Mouse (Mus musculus) CD4-positive, CD25-positive, alpha-beta regulatory T cell, adult 2 months (primary cell): ENCODE results near the gene Col27a1.

Experiments used
- DNase-seq: peaks from one replicate; pipeline ENCODE4 v3.0.0-alpha.2; 2012; ENCODE audit warnings: low read depth, low spot score

Gene Col27a1

DNA sequence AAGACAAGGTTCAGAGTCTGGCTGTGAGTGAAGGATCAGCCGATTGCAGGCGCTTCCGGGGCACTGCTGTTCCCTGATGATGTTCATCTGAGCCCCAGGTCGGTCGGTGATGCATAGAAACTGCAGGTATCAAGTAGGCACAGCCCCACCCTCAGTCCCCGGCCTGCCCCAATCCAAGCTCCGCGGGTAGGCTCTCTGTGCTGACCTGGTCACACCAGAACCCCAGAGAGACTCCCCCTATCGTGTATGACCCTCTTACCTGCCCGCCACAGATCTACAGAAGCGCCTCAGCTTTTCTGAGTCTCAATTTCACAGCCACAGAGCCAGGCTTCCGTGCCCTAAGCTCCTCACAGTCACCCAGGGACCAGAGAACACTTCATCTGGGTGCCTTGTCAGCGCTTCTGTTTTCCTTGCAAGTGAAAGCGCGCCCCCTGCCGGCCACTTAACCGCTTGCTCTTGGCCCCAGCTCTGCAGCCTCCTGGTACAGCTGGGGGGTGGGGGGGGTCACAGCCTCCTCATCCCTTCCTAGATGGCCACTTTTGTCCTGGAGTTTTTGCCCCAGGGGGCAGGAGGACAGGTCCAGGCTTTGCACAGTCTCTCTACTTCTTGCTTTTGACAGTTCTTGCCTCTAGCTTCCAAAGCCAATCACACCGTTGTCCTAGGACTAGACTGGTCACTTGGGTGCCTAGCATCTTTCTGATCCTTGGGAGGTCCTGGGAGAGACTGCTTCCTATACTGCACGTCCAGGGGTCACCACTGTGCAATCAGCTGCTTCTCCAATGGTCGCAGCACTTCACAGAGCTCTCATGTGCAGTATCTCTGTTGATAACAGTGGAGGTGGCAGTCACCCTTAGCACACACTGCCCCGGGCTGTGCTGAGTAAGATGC, 93.6 kb downstream of the Col27a1 start:
- peak; percentile 88 for DNase-seq

DNA sequence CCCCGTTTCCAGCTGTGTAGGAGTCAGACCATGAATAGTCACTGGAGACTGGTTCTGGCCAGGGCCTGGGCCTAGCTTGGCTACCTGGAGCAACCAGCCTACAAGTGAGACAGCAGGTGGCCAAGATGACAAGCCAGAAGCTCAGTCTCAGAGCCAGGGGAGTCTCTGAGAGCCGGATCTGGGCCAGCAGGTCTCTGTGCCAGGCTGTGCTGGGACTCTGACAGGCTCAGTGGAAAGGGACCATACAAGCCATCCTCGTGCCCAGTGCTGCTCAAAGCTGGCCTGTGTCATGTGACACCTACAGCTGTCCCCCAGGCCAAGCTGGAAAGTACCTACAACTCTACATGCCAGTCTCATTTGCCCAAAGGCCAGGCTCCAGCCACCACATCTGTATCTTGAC, 94.5 kb downstream of the Col27a1 start:
- DNase-seq = no peak

DNA sequence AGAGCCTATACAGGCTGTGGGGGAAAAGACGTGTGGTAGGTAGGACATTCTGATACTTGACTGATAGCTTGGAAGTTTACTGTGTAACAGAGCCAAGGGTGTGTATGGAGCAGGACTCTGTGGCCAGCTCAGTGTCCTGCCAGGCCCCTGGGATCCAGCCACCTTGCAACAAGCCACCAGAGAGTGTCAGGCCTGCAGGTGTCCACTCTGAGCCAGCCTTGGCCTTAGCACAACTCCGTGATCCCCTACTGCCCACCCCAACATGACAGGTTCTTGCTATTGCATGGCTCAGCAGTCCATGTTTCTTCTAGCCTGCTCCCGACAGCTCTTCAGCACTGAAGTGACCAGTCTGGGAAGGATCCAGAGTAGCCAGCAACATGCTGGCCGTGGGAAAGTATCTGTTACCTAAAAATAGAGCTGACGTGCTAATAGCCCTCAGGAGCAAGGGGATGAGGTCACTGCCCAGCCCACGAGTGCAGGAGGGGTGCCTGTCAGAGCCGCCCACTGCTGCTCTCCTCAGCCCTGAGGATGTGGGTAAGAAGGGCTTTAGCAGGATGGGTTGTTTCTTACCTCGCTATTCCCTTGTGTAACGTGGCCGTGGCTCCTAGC, 96.5 kb downstream of the Col27a1 start:
- DNase-seq = no peak

DNA sequence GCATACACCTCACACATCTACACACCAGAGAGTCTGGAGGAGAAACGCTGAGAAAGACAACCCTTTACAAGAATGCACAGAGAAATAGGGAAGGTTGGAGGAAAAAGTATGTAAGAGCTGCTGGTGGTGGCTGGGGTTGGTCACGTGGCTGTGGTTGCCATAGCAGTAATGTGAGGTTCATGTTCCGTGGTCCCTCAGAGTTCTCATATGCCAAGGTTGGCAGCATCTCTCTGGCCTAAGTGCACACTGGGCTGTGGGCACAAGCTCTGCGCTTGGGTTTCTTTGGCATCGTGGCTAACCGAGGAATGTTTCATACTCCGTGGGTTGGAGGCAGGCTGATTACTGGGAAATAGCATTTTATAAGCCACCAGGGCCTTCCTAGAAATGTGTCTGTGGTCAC, 97.6 kb downstream of the Col27a1 start:
- DNase-seq = no peak

DNA sequence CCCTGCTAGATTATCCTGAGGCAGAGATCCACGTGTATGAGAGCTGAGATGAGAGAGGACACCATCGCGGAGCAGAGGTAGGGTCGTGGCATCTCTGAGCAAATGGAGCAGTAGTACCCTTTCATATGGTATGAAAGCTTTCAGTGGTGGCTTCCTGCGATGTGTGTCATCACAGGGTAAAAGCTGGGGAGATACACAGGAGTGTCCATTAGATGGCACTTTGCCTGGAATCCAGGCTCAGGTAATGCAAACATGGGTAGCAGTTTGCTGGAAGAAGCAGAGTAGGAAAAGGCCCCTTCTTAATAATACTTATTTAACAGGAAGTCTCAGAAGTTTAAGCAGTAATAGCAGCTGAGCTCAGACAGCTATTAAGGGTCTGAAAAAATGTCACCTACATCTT, 100.3 kb downstream of the Col27a1 start:
- no peak for DNase-seq

DNA sequence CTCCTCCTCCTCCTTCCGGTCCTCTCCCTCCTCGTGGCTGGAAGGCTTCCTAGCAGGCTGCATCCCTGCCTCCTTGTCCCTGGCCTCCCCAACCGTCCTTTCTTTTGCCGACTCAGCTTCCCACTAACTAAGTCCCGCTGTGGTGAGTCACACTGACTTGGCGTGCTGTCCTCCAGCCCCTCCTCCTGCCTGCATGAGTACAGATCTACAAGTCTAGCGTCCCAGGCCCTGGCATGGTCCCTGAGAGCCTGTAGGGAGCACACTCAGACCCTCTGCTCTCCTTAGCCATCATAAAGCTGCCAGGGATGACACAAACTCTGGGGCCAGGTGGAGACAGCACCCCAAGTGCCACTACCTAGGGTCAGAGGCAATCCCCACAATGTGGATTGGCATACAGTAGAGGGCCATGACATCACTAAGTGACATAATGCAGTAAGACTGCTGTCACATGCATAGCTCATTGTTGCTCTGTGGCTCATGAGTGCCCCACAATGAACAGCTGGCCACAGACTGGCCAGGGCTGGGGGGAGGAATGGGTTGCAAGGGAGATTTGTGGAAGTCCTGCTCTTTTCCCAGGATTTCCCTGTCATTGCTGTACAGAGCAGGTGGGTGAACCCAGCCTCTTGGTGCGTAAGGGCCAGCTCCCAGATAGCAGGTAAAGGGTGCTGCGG, 102.4 kb downstream of the Col27a1 start:
- DNase-seq = no peak

DNA sequence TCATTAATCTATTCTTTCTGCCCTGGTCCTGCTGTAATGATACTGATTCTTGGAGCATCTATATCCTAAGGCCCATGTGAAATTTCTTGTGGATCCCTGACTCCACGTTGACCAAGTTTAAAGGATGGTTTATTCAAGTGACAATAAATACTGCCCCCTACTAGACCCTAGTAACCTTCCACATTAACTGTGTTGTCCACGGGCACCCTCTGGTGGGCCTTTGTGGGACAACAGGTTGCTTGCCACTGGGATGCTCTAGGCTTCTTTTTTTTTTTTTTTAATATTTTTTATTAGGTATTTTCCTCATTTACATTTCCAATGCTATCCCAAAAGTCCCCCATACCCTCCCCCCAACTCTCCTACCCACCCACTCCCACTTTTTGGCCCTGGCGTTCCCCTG, 105.8 kb downstream of the Col27a1 start:
- peak; percentile 57 for DNase-seq

DNA sequence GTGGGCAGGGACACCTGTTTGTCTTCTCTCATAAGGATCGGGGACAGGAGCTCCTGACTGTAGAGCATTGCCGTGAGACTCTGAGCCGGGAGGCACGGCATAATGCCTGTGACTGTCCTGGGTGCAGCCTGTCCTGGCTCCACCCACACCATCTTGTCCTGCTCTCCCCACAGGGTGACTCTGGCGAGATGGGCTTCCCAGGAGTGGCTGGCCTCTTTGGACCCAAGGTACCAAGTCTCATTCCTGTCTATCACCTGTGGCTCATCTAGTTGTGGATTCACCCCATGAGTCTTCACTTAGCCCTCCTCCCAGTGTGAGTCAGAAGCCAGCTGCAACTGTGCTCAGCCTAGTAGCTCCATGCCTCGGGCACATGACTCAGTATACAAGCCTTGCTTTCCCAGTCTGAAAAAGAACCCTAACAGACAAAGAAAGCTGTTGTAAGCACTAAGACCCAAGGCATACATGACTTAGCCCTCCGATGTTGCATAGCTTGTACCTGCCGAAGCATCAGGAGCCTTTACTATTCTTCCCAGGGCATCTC, 109.5 kb downstream of the Col27a1 start:
- no peak for DNase-seq

DNA sequence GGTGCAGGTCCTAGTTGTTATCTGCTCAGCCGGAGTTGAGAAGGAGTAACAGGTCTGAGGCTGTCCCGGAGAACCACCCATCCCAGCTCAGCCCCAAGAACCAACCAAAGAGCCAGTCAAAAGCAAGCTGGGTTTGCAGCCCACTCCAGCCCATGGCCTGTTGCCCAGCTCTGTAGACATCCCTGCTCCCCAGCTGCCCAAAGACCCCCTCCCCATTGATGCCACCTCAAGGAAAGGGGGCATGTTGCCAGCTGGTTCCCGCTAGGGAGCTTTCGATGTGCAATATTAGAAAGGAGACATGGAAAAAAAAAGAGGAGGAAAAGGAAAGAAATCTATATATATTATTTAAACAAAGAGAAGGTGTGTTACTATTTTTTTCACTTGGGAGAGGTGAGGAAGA, 119.6 kb downstream of the Col27a1 start:
- DNase-seq = no peak

DNA sequence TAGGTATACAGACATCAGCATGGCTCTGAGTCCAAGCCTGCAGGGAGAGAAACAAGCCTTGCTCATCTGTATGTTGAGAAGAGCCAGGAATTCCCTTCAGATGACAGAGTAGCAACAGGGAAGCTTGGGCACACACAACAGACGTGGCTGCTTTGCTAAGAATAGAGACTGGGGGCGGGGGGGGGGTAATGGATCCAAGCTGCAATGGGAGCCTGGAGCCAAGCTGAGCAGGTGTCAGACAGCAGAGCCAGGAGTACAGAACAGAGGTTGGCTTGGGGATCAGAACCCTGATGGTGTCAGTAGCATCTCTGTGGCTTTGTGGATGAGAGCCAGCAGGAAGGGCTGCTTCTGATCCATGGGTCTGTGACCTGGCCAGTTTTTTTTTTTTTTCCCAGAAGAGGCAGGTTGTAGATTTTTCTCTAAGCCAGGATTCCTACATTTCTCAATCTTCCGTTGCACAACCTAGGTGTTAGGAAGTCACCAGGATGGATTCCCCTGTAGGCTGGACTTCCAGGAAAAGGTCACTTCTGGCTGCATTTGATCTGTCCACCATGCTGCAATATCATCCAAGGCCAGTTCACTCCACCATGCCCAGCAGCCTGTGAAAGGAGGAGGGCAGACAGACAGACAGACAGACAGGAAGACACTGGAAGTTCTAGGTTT, 124.7 kb downstream of the Col27a1 start:
- DNase-seq = no peak

DNA sequence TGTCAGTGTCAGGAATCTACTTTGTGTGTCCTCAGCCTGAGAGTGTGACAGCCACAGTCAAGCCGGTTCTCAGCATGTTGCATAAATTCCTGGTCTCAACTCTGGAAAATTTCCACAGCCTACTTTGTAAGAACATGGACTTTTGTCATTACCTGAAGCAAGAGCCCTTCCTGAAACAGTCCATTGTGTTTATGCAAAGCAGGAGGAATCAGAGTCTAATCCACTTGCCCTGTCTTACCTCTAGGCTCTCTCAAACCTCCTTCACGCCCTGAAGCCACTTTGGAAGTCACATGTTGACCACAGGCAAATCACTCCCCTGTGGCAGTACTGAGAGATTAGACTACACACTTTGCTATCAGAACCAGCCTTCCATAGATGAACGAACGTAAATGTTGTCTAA, 128.7 kb downstream of the Col27a1 start:
- DNase-seq = no peak

DNA sequence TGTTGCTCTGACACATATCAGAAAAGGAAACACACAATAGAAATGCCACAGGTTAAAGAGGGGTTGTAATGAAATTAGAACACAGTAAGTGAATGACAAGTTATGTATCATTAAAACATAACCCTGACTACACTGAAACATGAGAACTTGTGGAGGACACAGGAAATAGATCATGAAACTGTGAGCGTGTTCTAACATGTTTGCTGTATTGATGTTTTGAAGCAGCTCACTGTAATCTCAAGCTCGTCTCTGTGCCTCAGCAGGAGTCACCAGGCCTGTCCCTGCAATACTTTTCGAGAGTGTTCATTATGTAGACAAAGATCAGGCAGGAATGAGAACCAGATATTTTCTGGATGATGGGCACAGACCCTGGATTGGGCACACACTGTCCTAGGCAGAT, 129.8 kb downstream of the Col27a1 start:
- no peak for DNase-seq

DNA sequence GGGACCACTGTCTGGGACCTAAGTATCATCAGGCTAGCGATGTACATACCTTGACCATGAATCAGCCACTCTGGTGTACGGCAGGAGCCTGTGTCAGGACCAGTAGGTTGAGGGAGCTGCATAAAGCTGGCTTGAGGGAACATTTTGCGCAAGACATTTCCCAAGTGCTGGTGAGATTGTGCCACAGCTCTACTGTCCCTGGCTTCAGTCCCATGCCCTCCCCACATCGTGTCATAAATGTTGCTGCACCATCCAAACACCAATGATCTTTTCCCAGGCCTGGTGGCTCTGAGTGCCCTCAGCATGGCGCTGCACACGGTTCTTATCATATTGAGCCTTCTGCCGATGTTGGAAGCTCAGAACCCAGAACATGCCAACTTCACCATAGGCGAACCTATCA, 130.5 kb downstream of the Col27a1 start, which contains the start of gene Orm1:
Gene Orm1 (plus strand): TSS at position 266 of the 400 bp plus-strand sequence.
- DNase-seq = no peak

DNA sequence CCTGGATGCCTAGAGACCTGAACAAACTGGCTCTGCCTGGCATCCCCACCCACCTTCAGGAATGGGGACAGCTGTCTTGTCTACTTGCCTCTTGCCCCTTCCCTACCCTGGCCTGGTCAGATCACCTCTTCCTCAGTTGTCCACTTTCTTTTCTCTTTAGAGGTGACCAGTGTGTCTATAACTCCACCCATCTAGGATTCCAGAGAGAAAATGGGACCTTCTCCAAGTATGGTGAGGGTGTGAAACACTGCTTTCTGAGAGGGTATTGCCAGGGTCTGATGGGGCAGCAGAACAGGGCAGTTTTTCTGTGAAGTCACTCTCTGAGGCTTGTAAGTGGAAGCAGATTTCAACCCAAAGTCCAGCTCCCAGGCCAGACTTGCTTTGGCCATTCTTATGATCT, 131.5 kb downstream of the Col27a1 start:
- DNase-seq = no peak

DNA sequence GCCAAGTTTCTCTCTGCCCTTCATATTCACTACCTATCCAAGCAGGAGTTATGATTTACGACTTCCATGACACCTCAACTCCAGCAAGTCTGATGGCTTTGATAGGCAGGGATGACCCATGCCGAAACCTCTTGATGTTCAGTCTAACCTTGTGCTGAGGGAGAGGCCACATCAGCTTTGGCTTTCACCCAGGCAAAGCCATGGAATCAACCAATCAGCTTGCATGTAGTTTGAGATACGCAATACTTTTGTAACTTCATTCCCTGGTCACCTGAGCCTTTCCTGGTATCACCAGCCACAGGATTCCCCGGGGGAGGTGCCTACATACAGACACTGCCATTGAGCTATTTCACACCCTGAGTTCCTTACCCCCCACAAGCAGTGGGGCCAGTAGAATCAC, 132.9 kb downstream of the Col27a1 start:
- no peak for DNase-seq

DNA sequence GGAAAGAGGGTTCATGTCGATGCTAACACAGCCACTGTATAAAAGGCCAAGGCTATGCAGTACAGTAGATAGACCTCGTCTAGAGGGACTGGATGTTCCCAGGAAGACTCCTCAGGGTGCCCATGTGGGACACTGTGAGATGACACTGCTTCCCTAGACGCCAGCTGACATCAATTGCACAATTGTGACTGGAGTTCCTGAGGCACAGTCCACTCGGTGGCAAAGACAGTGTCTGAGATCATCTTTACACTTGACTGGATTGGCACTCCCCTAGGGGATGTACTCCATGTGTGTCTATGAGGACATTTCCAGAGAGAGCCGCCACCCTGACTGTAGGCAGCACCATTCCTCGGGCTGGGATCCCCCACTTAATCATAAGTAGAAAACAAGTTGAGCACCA, 134.7 kb downstream of the Col27a1 start:
- DNase-seq = no peak

DNA sequence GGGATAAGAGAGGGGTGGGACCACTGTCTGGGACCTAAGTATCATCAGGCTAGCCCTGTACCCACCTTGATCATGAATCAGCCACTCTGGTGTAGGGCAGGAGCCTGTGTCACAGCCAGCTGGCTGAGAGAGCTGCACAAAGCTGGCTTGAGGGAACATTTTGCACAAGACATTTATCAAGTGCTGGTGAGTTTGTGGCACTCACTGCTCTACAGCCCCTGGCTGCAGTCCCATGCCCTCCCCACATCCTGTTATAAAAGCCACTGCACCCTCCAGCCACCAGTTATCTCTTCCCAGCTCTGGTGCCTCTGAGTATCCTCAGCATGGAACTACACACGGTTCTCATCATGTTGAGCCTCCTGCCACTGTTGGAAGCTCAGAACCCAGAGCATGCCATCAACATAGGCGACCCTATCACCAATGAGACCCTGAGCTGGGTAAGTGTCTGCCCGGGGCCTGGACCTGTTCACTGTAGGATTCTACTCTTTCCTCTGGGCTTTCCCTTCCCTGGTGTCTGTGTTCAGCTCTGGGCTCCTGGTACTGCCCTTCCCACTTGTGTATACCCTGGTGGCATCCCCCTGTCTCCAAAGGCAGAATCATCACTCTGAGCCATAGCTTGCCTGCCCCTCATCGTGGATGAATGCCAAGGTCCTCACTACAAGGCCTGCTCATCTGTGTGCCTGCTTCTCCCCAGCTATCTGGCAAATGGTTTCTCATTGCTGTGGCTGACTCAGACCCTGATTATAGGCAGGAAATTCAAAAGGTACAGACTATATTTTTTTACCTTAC, 142.3 kb downstream of the Col27a1 start, which contains the start of gene Orm3:
Gene Orm3 (plus strand): TSS at position 286 of the 789 bp plus-strand sequence.
- DNase-seq = peak; percentile 16

DNA sequence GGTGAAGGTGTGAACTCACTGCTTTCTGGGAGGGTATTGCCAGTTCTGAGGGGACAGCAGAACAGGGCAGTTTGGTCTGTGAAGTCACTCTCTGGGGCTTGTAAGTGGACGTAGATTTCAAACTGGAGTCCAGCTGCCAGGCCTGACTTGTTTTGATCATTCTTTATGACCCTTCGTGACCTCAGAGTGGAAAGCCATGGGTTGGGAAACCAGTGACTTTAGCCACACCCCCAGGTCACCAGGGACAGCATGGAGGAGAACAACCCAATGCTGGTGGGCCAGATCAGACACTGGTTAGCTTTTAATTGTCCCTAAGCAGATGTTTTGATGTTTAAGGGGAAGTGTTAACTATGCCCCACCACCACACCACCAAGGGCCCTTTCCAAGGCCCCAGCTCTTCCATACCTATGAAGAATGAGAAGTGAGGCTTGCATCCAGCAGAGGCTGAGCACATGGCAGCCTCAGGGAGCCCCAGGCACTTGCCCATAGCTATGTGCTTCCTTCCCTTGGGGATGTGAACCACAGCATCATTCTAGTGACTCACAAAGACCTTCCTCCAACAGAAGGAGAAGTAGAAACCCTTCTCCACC, 143.3 kb downstream of the Col27a1 start:
- DNase-seq = no peak

DNA sequence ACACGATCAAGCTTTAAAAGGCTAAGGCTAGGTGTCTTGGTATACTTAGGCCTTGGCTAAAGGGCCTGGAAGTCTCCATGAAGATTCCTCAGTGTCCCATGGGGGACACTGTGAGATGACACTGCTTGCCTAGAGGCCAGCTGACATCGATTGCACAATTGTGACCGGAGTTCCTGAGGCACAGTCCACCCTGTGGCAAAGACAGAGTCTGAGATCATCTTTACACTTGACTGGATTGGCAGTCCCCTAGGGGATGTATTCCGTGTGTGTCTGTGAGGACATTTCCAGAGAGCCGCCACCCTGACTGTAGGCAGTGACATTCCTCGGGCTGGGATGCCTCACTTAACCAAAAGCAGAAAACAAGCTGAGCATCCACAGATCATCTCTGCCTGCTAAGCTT, 146.1 kb downstream of the Col27a1 start:
- DNase-seq = no peak

DNA sequence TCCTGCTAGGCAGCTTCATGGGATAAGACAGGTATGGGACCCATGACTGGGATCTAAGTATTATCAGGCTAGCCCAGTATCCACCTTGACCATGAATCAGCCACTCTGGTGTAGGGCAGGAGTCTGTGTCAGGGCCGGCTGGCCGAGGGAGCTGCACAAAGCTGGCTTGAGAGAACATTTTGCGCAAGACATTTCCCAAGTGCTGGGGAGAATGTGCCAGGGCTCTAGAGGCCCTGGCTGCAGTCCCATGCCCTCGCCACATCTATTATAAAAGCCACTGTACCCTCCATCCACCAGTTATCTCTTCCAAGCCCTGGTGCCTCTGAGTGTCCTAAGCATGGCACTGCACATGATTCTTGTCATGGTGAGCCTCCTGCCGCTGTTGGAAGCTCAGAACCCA, 148.3 kb downstream of the Col27a1 start, which contains the start of gene Orm2:
Gene Orm2 (plus strand): TSS at position 300 of the 400 bp plus-strand sequence.
- no peak for DNase-seq
